Mouse (Mus musculus) urinary bladder, postnatal 14 days (tissue): Measurements from ENCODE around the gene 2900026A02Rik.

Source experiments
- DNase-seq: peaks from one replicate; pipeline ENCODE4 v3.0.0; 2021; ENCODE audit warnings: low spot score

Gene 2900026A02Rik

GRCm38 (mm10) chr5:113038601-113039000, 182.4 kb downstream of the 2900026A02Rik start:
- DNase-seq = no peak
